Mouse (Mus musculus) testis, adult 2 months (tissue): ENCODE measurements around the gene Bend5. TPM values are rescaled to one million over a fixed set of nuclear protein-coding genes. Genes with fewer than 3 reads are reported as not detected.

ENCODE experiments used
- H3K27ac ChIP-seq: fragments of 200-500 bp; 2 replicates; pipeline ENCODE4 v1.5.1; 2012; ENCODE audit warnings: low read depth, low read length; ENCODE audit not compliant: control insufficient read depth, insufficient read depth
- H3K27me3 ChIP-seq: fragments of 200-500 bp; 2 replicates; pipeline ENCODE4 v1.6.1; 2012; ENCODE audit warnings: mild to moderate bottlenecking, low read length, moderate library complexity; ENCODE audit not compliant: control insufficient read depth, insufficient read depth
- H3K36me3 ChIP-seq: fragments of 200-500 bp; 2 replicates; pipeline ENCODE4 v1.6.1; 2012; ENCODE audit warnings: mild to moderate bottlenecking, low read length; ENCODE audit not compliant: control insufficient read depth, insufficient read depth
- H3K4me1 ChIP-seq: fragments of 200-500 bp; 2 replicates; pipeline ENCODE4 v1.6.1; 2012; ENCODE audit warnings: low read length; ENCODE audit not compliant: control insufficient read depth, insufficient read depth
- H3K4me3 ChIP-seq: fragments of 200-500 bp; 2 replicates; pipeline ENCODE4 v1.5.1; 2012; ENCODE audit warnings: low read depth, mild to moderate bottlenecking, low read length, moderate library complexity, mixed read lengths; ENCODE audit not compliant: control insufficient read depth
- CTCF ChIP-seq: fragments of 200-500 bp; IDR thresholded peaks from 2 replicates; pipeline ENCODE4 v1.5.1; 2012; ENCODE audit warnings: low read depth, mild to moderate bottlenecking, inconsistent platforms, low read length, moderate library complexity; ENCODE audit not compliant: control insufficient read depth, insufficient read depth, insufficient replicate concordance
- POLR2A ChIP-seq: fragments of 200-500 bp; IDR thresholded peaks from 2 replicates; pipeline ENCODE4 v1.6.1; 2012; ENCODE audit warnings: low read depth, mild to moderate bottlenecking, inconsistent platforms, low read length, moderate library complexity; ENCODE audit not compliant: control insufficient read depth
- polyA plus RNA-seq: library from polyadenylated mRNA; depleted of rRNA; stranded (reverse); fragments of >200 nt; gene quantifications from 2 replicates; pipeline ENCODE4 v1.2.3, GENCODE M21; 2012

Bend5 gene
- polyA plus RNA-seq, 1 experiment = 3.2 TPM

DNA sequence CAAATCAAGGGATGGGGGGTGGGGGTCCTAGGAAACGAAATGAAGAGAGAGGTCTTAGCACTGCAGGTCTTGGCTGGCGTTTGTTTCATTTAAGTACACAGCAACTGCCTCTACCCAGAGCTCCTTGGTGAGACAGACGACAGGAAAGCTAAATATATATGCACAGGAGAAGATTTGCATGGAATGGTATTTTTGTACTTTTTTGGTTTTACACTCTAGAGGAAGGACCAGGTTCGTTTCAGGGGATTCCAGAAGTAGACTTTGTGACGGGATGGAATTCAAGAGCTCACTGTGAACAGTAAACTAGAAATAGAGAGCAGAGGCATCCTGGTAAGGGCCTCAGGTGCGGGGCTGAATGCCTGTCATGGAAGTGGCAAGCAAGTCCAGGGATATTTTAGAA, 7.0 kb downstream of the Bend5 start:
- Histone ChIP-seq H3K36me3 (no peaks in the 10 kb centered on the region), H3K27me3 (no peaks in the 10 kb centered on the region), H3K4me3 (no peak overlapping the region), H3K27ac (no peak overlapping the region), H3K4me1 (no peaks in the 10 kb centered on the region)
- TF ChIP-seq POLR2A (no peak), CTCF (no peak)

DNA sequence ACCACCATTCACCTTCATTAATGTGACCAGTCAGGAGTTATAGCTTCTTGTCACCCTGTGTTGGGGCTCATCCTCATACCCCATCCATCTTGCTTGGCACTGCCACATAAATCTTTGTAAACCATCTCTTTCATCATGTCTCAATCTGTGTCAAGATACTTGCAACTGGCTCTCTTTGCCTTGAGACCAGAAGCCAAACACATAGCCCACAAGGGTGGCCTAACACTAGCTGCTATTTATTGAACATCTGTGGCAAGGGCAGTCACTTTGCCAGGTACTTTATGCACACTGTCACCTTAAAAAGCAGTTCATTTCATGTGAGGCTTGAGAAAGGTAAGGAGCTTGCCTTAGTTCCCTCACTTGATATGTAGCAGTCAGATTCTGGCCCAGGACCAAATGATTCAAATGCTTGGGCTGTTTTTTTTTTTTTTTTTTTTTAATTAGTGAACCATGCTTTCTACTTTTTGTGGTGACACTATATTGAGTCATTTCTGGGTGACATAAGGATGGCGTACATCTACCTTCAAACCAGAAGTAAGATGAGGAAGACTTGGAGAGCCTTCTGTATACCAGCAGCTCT, 9.7 kb downstream of the Bend5 start:
- no peak overlapping the region for H3K4me3 ChIP-seq
- no peak for TF ChIP-seq POLR2A
- TF ChIP-seq CTCF = no peak
- no peaks in the 10 kb centered on the region for H3K4me1 ChIP-seq

GRCm38 (mm10) chr4:111425170-111425569, 10.4 kb downstream of the Bend5 start:
- Histone ChIP-seq H3K36me3 (no peaks in the 10 kb centered on the region), H3K27me3 (no peaks in the 10 kb centered on the region), H3K4me3 (no peak overlapping the region), H3K4me1 (no peaks in the 10 kb centered on the region), H3K27ac (no peak overlapping the region)
- TF ChIP-seq CTCF (no peak), POLR2A (no peak)

More for the DNA sequence above, 9.7 kb downstream of the Bend5 start:
- Histone ChIP-seq H3K27me3 (no peaks in the 10 kb centered on the region), H3K27ac (no peak overlapping the region), H3K36me3 (no peaks in the 10 kb centered on the region)

DNA sequence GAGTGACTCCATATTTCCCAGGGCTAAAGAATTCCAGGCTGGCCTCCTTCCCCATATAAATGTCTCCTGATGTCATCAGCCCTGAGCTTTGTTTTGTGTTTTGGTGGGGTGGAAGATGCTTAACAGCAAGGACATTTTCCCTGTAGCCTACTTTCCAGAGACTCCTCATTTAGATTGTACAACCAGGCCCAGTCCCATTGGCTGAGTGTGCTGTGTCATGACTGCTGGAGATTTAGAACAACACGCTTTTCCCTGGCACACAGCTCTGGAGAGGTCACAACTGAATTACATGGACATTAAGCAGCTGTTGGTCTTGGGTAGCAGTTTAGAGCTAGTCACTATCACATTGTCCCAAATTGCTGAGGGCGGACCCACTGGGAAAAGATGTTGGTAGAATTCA, 16.4 kb downstream of the Bend5 start:
- Histone ChIP-seq H3K36me3 (no peaks in the 10 kb centered on the region), H3K27ac (no peak overlapping the region), H3K4me1 (no peaks in the 10 kb centered on the region), H3K4me3 (no peak overlapping the region), H3K27me3 (no peaks in the 10 kb centered on the region)
- TF ChIP-seq POLR2A (no peak), CTCF (no peak)

- Histone ChIP-seq H3K36me3 (no peaks in the 10 kb centered on the region), H3K4me1 (no peaks in the 10 kb centered on the region), H3K27me3 (no peaks in the 10 kb centered on the region), H3K4me3 (no peak overlapping the region), H3K27ac (no peak overlapping the region)
- TF ChIP-seq CTCF = no peak
- TF ChIP-seq POLR2A = no peak
Observed at GRCm38 (mm10) chr4:111432013-111432412, 17.2 kb downstream of the Bend5 start.

GRCm38 (mm10) chr4:111432417-111432816, 17.6 kb downstream of the Bend5 start:
- H3K4me1 ChIP-seq = no peaks in the 10 kb centered on the region
- no peak overlapping the region for H3K27ac ChIP-seq
- H3K4me3 ChIP-seq = no peak overlapping the region
- TF ChIP-seq POLR2A (no peak), CTCF (no peak)
- no peaks in the 10 kb centered on the region for H3K36me3 ChIP-seq
- no peaks in the 10 kb centered on the region for H3K27me3 ChIP-seq

DNA sequence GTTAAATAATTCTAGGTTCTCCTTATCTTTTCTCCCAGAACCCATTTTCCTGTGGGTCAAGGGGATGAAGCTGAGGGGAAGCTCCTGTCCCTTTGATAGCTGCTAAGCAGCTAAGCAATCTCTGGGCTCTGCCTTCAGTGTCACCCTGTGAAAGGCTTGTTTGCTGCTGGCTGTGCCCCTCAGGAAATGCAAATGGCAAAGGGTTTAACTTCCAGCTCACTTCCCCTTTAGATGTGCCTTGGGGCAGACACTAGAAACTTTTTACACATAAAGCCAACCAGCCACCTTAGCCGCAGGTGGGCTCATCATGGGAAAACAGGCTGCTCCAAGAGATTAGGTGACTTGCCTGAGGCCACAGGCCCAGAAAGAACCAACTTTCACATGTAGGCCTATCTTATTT, 26.9 kb downstream of the Bend5 start:
- H3K27ac ChIP-seq = no peak overlapping the region
- no peaks in the 10 kb centered on the region for H3K36me3 ChIP-seq
- no peak overlapping the region for H3K4me3 ChIP-seq
- no peak for TF ChIP-seq CTCF
- no peak for TF ChIP-seq POLR2A
- H3K4me1 ChIP-seq = no peaks in the 10 kb centered on the region
- no peaks in the 10 kb centered on the region for H3K27me3 ChIP-seq
